Mouse (Mus musculus) kidney, postnatal 25 days (tissue): ENCODE data around the gene Mtor.
A peak's percentile ranks its signal among the peaks of the same experiment; 100 is the strongest.

Experiments
- DNase-seq, 2 experiments: peaks; one replicate each; pipeline ENCODE4 v3.0.0; 2021; ENCODE audit warnings: mixed read lengths in 2 of 2

Mtor gene

GRCm38 (mm10) chr4:148444250-148444967 lies 4.0 kb upstream of the Mtor start, which contains the start of gene Ubiad1:
Ubiad1 (minus strand) TSS chr4:148444771.
- DNase-seq: peak; percentile 91 to 94

DNA sequence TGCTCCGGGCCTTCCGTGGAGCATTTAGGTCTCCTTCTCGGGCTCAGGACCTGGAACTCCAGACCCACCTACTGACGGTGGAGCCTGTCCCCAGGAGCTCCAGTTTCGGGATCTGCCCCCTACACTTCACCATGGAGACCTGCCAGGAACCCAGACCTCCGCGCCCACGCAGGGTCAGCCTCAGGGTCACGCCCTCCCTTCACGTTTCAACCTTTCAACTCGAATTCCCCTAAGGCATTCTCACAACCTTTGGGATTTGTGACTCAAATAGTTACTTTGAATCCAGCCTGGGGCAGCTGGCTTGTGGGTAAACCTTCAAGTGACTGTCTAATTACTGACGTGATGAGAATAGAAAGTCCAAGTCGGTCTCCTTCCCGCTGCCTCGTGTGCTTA lies 438 bp downstream of the Mtor start:
- peak; percentile 38 to 71 for DNase-seq

DNA sequence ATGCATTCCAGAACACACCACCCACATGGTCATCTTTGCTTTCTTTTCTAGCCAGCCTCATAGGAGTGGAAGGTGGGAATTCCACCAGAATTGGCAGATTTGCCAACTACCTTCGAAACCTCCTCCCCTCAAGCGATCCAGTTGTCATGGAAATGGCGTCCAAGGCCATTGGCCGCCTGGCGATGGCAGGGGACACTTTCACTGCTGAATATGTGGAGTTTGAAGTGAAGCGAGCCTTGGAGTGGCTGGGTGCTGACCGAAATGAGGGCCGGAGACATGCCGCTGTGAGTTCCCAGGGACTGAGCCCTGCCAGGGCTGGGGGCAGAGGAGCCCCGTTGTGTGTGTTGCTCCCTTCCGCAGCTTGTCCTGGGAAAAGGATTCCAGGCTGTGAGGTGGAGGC lies 5.3 kb downstream of the Mtor start:
- no peak for DNase-seq

DNA sequence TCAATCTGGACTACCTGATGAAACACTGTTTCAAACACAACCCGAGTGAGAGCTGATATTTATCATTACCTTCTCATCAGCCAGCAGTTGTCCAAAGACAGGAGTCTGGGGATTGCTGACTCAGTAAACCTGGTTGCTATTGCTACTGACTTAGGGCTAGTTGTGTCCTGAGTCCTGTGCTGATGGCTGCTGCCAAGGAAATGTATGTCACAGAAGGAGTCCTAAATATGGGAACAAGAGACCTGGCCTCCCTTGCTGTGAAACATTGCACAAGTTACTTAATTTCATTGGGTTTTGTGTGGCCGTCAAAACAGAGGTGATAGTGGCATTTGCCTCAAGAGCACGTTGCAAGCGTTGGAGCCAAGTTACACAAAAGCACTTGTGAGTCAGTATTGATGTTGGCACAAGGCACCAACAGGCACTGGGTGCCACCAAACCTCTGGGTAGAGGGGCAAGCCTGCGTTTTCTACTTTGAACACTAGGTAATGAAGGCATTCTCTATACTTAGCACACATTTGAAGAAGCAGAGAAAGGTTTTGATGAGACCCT lies 7.1 kb downstream of the Mtor start:
- no peak for DNase-seq

- peak in 1 of 2 experiments; percentile 44 for DNase-seq
These were observed 12.4 kb downstream of the Mtor start for GRCm38 (mm10) chr4:148460656-148461284.

DNA sequence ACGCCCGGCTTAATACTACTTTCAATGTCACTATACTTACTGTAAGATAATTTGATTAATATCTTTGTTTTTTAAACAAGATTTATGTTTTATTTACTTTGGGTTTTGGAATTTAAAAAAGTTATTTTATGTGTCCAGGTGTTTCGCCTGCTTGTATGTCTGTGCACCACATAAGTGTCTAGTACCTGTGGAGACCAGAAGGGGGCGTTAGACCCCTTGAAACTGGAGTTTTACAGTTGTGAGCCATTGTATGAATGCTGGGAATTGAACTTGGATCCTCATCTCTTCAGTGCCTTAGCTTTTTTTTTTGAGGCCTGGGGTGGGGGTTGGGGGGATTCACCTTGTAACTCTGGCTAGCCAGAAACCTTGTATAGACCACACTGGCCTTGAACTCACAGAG lies 13.4 kb downstream of the Mtor start:
- DNase-seq: no peak

- DNase-seq: peak; percentile 68 to 92
These were observed 14.3 kb downstream of the Mtor start for GRCm38 (mm10) chr4:148462717-148463116.

- peak; percentile 48 to 71 for DNase-seq
These were observed 15.0 kb downstream of the Mtor start for GRCm38 (mm10) chr4:148463208-148463960.

DNA sequence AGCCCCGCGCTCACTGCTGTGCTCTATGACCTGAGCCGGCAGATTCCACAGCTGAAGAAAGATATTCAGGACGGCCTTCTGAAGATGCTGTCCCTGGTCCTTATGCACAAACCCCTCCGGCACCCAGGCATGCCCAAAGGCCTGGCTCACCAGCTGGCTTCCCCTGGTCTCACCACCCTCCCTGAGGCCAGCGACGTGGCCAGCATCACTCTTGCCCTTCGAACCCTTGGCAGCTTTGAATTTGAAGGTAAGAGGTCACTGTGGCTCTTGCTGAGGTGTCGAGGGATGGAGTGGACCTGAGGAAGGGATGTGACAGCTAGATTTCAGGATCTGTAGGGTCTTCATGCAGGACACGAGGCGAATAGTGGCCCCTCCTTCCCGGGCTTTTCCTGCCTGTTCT lies 15.9 kb downstream of the Mtor start:
- peak in 1 of 2 experiments; percentile 50 for DNase-seq

DNA sequence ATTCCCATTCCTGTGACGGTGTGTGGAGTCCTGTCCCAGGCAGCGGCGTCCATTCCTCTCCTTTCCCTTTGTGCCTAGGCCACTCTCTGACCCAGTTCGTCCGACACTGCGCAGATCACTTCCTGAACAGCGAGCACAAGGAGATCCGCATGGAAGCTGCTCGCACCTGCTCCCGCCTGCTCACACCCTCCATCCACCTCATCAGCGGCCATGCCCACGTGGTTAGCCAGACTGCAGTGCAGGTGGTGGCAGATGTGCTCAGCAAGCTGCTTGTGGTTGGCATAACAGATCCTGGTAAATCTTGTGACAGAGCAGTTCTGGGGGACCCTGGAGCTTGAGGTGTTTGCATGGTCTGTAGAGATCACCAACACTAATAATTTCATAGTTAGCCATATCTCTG lies 16.5 kb downstream of the Mtor start:
- no peak for DNase-seq

GRCm38 (mm10) chr4:148466511-148467079 lies 18.2 kb downstream of the Mtor start:
- no peak for DNase-seq

DNA sequence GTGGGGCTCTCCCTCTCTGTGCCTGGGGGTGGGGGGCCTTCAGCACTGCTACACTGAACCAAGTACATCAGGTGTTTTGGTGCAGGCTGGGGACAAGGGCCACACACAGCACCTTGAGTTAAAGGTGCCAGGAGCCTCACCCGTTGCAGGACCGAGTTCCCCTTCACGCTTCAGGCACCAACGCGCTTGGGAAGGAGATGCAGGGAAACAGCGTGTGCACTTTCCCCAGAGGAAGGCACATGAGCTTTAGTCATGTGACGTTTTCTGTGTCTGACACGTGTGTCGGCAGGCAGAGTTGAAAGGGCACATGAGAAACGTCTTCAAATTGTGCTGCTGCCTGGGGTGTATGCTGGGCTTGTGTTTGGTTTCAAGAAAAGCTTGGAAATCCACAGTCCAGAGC lies 20.0 kb downstream of the Mtor start:
- peak; percentile 24 to 62 for DNase-seq

DNA sequence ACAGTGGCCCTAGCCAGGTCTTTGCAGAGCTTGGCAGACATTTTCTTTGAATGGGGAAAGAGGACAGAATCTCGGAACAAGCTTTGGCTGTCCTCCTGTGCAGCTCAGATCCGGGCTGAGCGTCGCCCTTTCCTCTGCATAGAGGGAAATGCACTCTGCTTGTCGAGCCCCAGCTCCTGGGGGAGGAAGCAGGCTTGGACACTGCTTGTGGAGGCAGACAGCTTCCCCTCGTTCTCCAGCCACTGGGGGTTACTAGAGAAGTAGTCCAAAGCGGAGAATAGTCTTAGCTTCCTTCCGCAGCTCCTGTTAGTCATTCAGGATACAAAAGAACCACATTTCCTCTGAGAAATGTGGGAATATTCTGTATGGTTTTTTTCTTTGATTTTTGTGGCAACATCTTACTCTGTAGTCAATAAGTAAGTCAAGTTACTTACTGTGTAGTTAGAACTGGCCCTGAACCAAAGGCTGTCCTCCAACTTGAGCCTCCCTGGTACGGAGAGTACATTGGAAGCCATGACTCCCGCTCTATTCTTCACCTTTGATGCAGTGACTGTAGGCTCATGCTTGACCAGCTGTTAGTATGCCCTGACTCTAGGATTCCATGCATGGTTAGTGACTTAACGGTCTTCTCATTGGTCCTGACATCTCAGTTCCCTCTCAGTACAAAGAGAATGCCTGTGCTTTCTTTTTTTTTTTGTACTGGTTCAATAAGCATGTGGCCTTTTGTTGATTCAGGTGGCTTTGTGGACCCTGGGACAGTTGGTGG lies 21.3 kb downstream of the Mtor start:
- DNase-seq: peak in 1 of 2 experiments; percentile 72

GRCm38 (mm10) chr4:148471363-148471806 lies 23.0 kb downstream of the Mtor start:
- no peak for DNase-seq

DNA sequence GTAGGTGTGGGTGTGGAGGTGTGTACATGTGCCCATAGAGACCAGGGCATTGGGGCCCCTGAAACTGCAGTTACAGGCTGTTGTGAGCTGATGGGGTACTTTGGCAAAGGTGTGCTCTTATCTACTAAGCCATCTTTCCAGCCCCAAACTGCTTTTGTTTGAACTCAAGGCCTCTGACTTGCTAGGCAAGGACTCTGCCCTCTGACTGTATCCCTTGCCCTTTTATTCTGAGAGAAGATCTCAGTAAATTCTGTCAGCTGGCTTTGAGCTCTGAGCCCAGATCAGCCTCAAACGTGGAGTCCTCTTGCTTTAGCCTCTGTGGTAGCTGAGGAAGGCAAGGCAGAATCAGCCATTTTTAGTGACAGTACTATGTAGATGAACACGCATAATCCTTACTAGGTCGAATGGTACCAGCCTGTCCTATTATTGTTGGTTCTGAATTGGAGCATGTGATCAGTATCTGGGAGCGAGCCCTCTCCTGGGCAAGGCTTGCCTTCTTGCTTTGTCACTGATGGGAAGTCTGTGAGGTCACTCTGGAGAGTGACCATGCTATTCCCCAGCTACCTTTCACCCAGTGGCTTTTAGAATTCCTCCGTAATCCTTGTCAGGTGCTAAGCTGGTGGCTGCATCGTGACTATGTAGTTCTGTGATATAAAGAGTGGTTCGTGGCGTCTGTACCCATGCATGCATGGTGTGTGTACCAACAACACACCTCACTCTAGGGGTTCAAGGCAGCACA lies 24.2 kb downstream of the Mtor start:
- DNase-seq: peak; percentile 24 to 62

- peak; percentile 55 to 89 for DNase-seq
These were observed 25.1 kb downstream of the Mtor start for GRCm38 (mm10) chr4:148473496-148473895.

DNA sequence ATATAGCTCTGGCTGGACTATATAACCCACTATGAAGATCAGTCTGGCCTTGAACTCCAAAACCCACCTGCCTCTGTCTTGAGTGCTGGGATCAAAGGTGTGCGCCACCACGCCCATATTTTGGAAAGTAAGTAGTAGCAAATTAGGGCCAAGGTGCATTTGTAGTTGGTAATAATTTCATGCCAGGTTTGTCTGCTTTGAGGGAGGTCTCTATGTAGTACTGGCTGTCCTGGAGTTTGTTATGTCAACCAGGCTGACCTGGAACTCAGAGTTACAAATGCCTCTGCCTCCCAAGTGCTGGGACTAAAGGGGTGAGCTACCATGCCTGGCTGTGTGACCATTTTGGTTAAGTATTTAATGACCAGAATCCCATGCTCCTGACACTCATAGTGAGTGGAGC lies 31.8 kb downstream of the Mtor start:
- peak in 1 of 2 experiments; percentile 43 for DNase-seq

DNA sequence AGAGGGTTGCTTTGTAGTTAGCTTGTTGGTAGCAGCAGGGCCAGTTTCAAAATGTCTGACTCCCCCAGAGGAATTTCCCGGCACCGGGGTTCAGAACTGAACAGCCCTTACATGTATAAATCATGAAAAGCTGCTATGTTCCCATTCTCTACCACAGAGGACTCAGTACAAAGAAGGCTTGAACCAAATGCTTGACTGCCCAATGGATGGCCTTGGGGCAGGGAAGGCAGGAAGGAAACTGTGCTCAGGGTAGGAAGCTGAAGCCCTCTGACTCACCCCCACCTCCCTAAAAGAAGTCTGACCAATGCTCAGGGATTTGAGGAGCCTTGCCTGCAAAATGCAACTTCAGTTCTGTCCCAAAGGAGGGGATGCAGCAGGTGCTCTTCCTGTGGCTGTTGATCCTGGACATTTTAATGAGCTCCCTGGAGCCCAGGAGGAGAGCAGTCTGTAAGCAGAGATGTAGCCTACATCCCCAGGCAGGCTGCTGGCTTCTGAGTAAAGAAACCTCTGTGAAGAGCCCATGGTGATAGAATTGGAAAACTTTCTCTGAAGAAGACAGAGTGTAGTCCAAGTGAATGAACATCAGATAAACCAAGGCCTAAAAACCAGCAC lies 33.3 kb downstream of the Mtor start:
- no peak for DNase-seq

DNA sequence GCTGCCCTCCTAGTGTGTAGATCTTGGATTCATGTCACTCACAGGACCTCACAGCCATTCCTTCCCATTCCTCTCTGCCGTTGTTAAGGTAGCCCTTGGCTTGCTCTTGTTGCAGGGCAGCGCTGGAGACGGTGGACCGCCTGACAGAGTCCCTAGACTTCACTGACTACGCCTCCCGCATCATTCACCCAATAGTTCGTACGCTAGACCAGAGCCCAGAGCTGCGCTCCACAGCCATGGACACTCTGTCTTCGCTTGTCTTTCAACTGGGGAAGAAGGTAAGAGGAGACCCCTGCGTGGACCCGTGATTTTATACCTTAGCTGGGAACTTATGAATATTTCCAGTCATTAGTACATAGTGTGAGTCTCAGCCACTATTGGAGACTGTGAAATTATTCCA lies 36.1 kb downstream of the Mtor start:
- no peak for DNase-seq

DNA sequence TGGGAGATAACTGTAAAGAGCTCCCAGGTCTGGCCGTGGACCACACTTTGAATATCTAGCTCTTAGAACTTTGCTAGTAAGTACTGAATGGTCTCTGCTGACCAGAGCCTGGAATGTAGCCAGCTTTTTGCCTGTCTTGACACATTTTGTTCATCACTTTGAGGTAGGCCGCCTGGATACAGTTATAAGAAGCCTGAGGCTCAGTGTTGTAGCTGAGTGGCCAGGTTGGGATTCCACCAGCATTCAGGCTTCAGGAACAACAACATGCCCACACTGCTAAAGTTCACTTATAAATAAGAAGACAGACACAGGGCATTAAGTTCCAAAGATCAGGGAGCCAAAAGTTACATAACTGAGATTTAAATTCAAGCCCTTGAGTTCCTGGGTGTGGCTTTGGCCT lies 39.4 kb downstream of the Mtor start:
- peak; percentile 70 to 87 for DNase-seq

- DNase-seq: peak; percentile 54 to 73
These were observed 42.1 kb downstream of the Mtor start for GRCm38 (mm10) chr4:148490502-148490901.
